Mouse (Mus musculus) embryo, embryonic 11 days (tissue): ENCODE results near the gene Pak2.
"Not testable (repeated sequence)": the region's sequence is repeated elsewhere in the genome, so short reads cannot be mapped to it uniquely, and the experiment has no call there.

ENCODE experiments used
- DNase-seq: peaks from one replicate; pipeline ENCODE4 v3.0.0-alpha.2; 2015

Gene Pak2

DNA sequence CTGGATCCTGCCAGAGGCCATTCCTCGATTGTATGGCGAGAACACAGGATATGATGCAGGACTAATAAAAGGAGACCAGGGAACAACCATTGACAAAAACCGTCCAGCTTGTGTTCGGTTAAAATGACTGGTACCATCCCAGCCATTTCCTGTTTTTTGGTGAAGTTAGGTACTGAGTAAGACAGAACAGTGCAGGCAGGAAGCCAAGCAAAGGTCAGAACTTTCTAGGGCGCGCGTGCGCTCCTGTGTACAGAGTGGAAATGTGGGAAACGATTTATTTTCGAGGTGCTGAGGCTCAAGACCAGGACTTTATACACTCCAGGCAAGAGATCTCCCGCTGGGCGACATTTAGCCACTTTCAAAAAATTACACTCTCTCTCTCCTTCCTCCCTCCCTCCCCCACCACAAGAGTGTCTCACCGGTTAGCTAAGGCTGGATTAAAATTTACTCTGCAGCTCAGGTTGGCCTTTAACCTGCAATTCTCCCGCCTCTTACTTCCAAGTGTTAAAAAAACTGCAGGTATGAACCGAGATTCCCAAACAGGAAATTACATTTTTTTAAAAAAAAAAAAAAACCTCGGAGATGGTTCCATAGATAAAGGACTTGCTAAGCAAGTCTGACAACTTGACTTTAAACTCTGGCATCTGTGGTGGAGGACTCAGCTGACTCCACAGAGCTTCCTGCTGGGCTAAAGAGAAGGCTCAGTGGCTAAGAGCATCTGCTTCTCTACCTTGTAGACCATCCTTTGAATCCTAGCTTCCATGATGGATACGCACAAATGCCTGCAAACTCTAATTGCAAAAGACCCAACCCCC, 8.7 kb upstream of the Pak2 start:
- no peak for DNase-seq

DNA sequence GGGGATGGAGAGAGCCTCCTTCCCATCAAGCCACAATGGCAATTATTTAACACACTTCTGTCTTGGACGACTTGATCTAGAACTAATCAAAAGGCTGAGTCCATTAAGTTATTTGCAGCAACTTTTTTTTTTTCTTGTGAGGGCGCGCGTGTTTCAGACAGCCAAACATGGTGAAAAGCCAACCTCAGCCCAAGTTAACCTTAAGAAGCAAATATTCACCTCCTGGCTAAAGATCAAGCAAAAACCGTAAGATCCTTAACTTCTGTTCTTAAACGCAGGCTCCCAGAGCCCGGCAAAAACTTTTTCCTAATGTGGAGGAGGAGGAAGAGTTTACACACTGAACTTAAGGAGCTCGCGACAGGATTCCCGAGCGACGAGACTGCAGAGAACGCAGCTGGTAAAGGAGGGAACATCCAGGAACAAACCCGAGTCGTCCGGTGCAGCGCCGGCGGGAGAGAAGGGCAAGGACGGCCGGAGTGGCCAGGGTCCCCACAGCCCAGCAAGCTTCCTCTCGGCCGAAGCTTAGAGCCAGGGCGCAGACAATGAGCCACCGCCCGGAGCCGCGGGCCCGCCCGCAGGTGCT, 643 bp downstream of the Pak2 start:
- peak; percentile 77 for DNase-seq

DNA sequence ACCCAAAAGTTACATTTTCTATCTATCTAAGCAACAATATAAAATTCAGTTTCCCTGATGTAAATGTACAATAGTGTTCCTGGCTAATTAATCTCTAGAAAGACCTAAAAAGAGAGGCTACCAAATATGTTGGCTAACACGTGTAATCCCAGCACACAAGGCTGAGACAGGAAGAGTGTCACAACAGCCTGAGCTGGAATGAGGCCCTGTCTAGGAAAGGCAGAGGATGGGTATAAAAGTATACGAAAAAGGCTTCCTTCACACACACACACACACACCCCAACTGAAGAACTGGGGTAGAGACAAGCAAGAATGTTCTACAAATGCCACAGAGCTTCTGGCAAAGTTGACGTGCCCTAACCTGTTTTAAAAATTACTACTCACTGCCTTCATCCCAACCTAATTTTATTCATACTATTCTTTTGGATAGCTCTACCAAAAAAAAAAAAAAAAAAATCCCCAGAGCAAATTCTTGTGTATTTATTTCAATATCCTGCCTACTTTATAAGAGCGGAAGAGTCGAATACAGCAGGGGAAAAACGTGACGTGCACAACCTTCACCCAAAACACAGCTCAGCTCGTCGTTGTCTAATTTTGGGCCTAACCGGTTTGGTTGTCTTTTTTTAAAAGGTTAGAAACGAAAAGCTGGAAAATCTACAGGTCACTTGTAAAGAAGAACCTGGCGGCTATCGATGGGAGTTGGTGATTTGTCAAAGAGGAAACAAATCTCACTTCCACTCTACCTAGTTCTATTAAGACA, 1.3 kb downstream of the Pak2 start:
- DNase-seq: peak; percentile 24

DNA sequence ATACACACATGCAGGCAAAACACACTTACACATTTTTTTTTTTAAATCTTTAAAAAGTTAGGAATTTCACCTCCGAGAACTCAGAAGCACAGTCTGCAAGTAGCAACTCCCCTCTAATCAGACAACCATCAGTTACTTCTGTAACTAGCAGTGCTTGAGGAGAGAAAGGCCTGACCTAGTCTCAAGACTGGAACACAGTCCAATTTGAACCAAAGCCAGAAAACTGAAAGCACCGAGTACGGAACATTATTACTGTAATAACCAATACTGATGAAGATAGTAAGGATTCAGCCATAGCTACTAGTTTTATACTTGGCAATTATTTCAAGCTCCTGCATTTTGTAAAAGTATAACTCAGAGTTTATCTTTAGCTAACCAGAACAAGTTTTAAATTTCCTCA, 2.7 kb downstream of the Pak2 start:
- DNase-seq: no peak

DNA sequence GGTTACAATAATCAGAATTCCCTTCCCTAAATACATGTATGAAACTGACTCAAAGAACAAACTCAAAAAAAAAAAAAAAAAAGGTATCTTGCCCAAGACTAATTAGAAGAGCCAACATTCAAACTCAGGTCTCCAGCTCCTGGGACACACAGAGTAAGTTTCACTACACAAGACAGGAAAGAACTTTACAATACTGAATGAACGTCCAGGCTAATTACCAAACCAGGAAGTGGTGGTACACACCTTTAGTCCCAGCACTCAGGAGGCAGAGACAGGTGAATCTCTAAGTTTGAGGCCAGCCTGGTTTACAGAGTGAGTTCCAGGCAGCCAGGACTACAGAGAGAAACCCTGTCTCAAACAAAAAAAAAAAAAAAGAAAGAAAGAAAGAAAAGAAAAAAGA, 3.4 kb downstream of the Pak2 start:
- DNase-seq: no peak

DNA sequence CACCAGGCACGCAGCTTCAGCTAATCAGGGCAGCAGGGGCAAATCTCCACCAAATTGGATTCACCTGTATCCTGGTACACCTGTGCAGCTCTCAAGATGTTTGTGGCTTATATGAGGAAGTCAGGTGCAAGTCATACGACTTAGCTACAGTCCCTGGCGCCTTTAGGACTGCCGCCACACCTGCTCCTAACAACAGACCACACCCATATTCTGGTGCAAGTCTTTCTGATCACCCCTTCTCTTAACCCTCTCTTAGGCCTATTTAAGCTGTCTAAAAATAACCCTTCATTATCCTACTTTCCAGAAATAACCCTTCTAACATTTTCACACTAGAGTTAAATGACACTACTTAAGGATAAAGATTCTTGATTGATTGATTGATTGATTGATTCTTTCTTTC, 9.1 kb downstream of the Pak2 start:
- not testable (repeated sequence) for DNase-seq

DNA sequence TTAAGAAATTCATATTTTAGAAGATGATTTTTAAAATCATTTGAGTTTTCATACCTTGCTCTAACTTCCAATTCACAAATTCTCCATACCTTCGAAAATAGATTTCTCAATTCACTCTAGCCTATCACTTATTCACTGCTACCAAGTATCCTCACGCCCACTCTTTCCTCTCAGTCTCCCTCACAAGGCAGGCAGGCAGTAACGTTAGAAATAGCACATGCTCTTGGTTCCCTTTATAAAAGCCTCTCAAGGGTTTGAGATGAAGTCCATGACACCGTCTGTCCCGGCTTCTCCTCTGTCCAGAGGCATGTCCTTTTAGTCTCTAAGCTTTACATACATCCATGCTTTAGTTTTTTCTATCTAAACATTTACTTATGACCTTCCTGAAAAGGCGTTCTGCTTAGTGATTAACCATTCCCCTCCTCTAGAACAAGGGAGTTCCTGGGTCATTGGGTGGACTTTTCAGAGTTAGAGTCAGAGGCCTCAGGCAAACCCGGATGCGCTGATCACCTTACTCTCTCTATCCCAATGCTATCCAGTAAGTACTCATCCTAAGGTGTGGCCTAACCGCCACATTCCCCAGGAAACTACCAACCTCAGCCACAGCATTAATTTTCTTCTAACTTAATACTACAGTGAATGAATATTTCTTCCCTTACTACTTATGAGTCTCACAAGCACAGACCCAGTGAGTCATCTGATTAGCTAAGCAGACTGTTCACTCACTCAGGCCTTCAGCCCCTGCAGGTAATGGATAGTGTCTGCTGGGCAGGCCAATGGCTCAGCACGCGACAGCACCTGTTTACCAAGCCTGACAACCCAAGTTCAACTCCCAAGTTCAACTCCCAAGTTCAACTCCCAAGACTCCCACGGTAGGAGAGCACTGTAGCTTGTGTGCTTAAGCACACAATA, 10.5 kb downstream of the Pak2 start:
- DNase-seq: no peak

DNA sequence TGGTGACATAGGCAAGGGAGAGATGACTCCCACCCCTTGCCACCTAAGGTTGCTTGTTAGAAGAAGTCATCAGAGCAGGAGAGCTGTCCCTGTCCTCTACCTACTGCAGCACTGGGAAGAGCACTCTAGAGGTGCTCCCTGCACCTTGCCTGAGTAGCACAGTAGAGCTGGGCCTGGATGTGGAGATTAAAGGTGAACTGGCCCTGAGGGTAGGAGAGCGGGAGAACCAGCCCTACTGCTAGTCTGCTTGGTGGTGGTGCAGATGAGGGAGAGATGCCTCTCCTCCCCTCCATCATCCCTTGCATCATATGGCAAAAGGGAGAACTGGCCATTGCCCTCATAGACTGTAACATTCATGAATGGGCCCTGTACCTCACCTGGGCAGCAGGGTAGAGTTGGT, 12.2 kb downstream of the Pak2 start:
- DNase-seq: no peak

DNA sequence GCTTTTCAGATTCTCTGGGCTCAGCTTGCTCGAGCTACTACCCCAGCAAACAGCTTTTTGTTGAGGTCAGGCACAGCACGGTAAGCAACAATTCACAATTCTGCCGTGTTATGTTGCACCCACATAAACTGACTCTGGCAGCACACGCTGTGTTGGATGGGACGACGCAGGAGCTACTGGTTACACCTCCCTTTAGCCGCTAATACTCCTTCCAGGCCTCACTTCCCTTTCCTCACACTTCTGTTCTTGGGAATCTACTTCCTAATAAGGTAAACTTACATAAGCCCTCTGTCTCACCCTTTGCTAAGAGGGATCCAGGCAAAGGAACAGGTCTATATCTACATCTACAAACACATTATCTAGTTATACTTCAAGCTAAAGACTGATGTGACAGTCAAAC, 15.2 kb downstream of the Pak2 start:
- no peak for DNase-seq

DNA sequence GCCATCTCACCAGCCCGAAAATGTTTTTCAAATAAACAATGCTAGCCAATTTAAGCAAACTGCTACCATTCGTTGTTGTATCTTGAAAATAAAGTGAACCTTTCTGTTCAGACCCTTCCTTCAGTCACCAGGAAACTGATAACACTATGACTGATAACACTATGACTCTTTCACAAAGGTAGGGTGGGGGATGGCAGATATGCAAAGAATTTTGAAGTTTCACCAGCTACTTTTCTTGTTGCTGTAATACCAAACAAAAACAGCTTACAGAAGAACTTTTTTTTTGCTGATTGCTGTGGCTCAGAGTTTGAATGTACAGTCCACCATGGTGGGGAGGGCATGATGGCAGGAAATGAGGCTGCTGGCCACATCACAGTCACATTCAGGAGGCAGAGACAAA, 16.9 kb downstream of the Pak2 start:
- no peak for DNase-seq

DNA sequence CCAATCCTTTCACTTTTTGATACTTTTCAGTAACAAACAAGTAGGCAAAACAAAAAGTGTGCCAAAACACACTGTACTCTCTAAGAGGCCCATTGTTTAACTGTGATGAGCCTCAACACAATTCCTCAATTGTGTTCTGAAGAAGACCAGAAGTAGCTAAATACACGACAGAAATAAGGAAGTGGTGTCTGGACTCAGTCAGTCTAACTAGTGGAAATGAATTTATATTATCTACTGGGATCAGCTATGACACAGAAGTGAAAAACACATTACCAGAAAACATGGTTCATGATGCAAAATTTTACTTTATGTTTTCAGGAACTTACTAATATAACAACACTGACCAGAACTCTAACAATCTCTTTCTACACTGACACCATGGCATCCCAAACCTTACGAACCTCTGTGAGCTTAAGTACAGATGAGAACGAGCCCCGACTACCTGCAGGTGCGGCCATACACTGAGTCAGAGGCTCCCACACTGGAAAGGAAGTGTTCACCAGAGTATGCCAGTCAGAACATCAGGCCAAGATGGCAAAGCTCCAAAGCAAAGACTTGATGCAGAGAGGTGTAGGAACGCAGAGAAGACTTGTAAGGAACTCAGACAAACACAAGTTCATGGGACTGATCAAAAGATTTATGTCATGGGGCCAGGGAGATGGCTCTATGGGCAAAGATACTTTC, 19.2 kb downstream of the Pak2 start:
- DNase-seq: no peak

DNA sequence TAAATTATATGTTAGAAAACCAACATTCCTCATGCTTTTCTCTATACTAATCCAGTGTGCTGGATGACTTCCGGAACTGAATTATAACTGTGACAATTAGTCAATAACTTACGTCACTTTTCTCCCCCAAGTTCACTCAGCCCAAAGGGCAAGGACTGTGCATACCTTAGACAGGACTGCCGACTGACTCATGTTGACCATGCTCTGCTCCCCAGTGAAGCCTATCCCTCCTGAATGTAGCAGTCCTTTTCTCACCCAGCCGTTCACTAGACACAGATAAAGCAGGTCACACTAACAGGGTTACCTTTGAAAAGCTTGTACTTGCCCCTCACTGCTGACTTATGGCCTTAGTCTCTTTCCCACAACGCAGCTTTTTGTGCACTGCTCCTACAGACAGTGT, 20.3 kb downstream of the Pak2 start:
- DNase-seq: no peak

DNA sequence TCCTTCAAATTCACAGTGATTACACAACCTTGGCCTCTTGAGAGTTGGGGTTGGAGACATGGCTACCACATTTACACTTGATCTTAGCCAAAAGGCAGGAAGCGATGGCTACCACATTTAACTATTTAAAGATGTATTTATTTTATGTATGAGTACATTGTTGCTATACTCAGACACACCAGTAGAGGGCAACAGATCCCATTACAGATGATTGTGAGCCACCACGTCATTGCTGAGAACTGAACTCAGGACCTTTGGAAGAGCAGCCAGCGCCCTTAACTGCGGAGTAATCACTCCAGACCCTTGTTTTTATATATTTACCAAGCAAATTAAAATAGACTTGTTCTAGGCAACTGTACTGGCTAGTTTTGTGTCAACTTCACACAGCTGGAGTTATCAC, 36.8 kb downstream of the Pak2 start:
- no peak for DNase-seq

DNA sequence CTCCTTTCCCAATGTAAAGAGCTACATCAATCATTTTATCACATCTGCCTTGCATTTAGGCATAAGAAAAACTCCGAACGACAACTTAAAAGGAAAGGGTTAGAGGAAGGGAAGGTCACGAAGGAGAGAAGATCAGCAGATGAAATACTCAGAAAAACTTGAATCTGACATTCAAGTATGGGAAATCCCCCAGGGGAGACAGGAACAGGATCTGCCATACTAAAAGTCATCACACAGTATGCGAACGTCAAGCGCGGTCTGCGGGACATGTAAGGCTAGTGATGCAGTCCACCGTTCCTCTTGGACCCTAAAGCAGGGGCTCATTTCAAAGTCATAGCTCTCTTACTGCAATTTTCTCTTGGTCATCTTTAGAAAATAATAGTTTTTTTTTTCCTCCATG, 59.5 kb downstream of the Pak2 start:
- DNase-seq: no peak

DNA sequence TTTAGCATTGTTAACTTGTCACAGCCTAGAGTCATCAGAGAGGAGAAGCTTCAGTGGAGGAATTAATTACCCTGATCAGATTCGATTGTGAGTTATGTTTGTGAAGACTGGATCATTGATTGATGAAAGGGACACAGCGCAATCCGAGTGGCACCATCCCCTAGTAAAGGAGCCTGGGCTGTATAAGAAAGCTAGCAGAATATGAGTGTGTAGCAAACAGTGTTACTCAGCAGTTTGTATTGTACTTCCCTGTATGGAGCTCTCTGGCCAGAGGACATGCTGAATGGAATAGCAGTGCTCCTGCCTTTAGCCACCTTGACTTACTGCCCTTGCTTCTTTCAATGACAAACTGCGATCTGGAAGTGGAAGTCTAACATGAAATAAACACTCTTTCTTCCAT, 68.8 kb downstream of the Pak2 start:
- no peak for DNase-seq

DNA sequence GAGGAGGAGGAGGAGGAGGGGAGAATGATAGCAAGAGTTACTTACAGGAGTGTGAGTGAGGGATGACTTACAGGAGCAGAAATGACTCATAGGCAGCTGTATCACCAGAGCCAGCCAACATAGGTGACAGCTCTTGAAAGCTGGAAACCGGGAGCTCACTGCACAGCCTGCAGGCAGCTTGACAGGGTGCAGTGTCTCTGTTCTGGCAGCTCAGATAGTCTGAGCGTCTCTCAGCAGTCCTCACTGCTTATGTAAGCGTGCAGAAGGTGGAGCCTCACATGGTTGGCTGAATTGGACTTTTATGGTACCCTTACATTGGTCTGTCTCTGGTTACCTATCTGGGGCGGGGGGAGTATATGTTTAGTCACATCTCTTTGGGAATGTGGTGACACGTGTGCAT, 69.2 kb downstream of the Pak2 start:
- DNase-seq: peak; percentile 10

DNA sequence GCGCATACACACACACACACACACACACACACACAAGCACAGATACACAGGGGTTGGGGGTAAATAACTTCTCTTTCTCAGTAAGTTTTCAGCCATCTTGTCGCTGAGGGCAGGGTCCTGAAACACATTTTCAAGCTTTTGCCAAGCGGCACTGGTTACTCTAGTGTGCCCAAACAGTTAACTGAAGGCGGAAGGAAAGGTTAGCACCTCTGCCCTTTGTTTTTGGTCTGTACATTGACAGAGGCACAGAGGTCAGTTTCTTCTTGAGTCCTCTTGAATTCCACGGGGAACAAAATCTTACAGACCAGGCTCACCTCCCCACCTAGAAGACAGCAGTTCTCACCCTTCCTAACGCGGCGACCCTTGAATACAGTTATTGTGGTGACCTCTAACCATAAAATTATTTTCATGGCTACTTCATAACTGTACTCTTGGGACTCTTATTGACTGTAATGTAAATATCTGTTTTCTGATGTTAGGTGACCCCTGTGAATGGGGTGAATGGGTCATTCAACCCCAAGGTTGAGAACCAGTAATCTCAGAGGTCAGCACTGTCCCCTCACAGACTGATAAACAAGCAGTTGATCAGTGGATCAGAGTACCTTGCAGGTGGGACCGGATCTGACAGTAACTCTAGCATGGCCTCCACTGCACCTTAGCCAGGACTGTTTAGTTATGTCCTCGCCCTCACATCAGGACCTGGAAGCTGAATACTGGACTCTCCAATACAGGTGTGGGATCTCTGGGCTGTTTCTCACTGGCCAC, 70.4 kb downstream of the Pak2 start:
- no peak for DNase-seq

DNA sequence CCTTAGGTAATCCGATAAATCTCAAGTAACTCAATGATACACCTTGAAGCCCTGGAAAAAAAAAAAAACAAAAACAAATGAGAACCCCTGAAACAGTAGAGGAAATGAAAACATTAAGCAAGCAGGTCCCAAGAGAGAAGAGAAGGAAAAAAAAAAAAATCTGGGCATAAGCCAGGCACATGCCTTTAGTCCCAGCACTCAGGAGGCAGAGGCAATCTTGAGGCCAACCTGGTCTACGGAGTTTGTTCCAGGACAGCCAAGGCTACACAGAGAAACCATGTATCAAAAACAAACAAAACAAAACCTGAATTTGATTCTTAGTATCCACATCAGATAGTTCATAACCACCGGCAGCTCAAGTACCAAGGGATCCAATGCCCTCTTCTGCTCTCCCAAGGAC, 74.4 kb downstream of the Pak2 start:
- DNase-seq: no peak

DNA sequence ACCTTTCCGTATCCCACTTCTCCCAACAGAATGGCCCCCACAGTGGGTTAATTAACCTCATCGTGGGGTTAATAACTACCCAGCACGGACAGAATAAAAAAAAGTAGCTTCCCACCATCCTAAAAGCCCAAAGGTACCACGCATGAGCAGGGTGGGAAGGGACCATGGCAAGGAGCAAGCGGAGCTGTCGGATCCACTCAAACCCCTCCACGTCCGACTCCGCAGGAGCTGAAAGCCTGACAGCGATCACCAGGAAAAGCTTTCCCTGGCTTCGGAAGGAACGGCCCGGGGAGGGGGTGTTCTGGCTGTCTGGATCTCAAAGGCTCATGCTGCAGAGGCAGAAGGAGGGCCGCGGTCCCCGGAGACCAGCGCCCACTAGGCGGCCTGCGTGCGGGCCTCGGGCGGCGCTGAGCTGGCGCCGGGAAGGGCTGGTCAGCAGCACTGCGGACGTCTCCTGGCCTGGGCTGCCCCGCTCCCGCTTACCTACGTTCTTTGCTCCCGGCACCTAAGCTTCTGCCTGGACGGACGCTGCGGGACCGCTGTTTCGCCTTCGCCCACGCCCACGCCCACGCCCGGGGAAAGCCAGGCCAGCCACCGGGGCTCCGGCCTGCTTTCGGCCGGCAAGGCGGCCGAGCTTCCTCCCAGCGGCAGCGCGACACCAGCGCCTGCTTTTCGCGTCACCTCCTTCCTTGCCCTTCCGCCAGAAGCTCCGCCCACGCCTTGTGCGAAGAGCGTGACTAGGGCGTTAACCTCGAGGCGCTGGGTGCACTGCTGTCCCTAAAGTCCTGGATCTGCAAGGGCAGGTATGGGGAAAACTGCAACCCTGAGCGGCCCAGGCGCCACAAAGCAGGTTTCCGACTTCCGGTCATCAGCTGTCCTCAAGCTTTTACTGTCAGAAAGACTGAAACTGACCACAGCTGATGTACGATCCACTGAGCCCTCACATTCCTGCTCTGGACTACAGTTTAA, 76.3 kb downstream of the Pak2 start, which contains the start of gene Senp5:
TSS of gene Senp5 (minus strand) at position 779 of the 969 bp plus-strand sequence.
- DNase-seq: peak; percentile 96

DNA sequence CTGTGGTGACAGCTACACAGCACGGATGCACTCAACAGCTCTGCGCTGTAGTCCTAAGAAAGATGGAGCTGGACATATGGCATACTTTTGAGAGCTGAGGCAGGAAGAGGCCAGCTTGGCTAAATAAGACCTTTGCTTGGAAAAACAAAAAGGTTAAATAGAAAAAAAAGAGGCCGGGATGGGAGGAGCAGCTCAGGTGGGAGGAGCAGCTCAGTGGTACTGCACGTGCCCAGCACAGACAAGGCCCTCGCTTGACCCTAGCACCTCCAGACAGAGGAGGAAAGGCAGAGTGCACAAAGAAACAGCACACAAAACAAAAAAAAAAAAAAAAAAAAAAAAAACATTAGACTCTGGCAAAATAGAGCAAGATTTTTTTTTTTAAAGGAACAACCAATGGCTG, 82.8 kb downstream of the Pak2 start:
- no peak for DNase-seq
